Mouse (Mus musculus) neutrophil, adult 5-6 weeks (primary cell): ENCODE measurements at regions not wholly inside any gene's neighbourhood (a gene's known extent, or its start where the extent isn't known, plus 50 kb on each side); places are given as distances from the start of the nearest gene placed in this dataset.
A peak's percentile ranks its signal among the peaks of the same experiment; 100 is the strongest.

Experiments
- ATAC-seq: fragments of 151-379, 151-347 bp; 2 replicates; pipeline ENCODE4 v1.8.0; 2017; ENCODE audit warnings: mild to moderate bottlenecking, moderate TSS enrichment; ENCODE audit not compliant: insufficient number of reproducible peaks, poor library complexity, low FRiP score, severe bottlenecking; ENCODE audit errors: extremely low read depth

DNA sequence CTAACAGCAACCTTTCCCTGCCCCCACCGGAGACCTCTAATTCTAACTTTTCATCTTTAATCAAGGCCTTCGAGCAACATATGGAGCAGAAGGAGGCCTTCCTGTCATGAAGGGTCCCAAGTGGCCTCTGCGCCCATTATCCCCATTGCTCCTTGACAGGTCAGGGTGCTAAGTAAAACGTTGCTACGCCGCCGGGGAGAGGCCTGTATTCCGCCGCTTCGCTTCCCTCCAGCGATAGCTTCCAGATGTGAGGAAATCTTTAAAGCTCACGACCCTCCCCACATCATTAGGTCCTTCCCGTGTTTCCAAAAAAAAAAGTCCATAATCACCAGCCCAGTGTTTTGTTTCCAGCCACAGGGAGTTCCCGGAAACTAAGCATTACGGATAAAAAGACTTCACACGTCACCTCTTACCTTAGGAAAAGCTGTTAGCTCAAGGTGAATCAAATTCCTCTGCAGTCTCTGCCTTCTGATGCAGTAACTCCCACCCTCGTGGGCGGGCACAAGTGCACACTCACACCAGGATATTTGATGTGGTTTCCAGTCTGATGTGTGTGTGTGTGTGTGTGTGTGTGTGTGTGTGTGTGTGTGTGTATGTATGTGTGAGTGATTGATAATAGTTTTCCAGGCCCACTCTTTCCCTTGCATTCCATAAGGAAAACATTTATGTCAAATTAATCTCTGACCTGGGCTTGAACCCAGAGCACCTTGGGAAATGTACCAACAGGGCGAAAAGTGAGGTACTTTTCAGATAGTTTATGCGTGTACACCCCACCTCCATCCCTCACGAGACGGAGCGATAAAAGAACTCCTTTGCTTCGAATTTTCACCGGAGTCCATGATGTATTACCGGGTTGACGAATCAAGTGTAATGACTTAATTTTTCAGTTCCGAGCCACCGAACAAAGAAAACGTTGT lies 107.5 kb downstream of the Gm45692 start:
- no peak for ATAC-seq

DNA sequence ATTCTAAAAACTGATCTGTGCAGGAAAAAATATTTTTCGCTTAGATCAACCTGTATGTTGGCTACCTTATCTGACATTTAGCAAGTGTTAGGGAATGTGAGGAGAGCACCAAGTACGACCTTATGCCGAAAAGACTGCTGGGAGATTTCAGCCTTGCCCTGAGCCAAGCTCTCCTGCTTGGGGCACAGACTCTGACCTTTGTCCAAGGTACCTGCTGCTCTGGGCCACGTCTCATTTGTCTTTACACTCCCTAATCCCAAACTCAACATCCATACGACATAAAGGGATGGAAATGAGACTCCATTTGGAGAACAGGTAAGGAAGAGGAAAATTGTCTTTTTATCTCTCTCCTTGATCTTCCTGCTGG lies 108.2 kb downstream of the Gm45692 start:
- no peak for ATAC-seq

DNA sequence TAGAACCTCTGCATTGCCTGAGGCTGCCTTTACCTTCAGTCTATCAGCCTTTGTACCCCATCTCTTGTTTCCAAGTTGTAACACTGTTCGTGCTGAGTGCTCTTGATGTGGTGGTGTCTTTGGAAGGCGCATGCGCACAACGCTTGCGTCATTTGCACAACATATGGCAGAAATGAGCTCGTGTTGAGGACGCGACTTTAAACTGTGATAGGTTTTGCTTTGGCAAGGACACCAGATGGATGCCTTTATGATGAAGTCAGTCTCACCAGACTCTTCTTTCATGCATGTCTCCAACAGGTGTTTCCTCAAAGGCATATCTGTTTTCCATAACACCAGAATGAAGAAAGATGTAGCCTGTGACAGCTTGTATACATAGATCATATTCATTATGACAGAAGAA lies 110.2 kb downstream of the Gm45692 start:
- ATAC-seq, result no peak

GRCm38 (mm10) chr8:26239075-26239474 lies 119.7 kb downstream of the Gm45692 start:
- no peak for ATAC-seq

- ATAC-seq, result 0 out of 2 replicates have a peak, but pooled peaks have one; percentile 23
Observed at GRCm38 (mm10) chr8:26239604-26240003, 120.3 kb downstream of the Gm45692 start.

DNA sequence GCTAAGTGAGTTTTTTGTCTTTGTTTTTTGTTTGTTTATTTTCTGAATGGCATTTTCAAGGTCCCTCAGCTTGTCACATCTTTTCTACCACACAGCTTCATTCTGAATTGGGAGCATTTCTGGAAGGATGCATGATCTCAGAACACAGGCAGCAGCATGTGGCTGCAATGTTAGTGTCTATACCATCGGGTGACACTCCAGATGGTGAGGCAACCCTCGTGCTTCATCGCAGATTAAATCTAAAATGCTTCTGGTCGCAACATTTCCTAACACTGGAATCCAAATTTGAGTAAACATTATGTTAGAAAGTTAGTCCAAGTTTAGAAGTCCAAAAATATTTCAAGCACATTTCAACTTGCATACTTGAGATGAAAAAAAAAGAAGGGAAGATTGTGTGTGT lies 124.4 kb downstream of the Gm45692 start:
- ATAC-seq, result no peak

DNA sequence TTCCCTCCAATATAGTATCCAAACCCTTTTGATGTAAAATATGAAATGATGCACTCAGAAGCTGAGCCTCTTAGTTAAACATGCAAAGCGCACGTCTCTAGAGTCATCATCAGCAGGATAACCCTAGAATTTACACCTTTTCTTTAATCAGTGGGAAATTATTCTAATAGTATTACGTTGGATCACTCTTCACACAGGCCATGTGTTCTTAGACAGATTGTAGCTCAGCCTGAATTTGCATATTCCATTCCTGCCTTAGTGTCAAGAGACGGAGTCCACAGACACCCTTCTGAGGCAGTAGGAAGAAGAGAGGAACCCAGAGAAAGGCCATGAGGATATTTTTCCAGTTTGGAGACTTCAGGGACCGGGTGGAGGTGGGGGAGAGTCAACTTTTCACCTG lies 125.0 kb downstream of the Gm45692 start:
- no peak for ATAC-seq

GRCm38 (mm10) chr8:26255191-26255669 lies 135.9 kb downstream of the Gm45692 start:
- no peak for ATAC-seq

DNA sequence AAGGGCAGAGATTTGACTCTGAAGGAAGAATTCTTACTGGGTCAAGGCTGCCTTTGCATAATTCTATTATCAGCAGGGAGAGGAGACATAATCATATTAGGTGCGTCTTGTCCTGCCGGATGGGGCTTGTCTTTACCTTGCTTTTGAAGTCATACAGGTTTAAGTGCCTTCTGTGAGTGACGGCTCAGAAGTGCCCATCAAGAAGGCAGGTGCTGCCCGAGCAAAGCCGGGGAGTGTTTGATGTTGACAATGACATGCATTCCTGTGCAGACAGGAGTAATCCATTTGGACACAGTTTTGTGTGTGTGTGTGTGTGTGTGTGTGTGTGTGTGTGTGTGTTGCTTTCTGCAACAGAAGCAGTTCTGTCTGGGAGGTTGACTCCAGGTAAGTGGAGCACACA lies 141.0 kb downstream of the Gm45692 start:
- ATAC-seq, result no peak

DNA sequence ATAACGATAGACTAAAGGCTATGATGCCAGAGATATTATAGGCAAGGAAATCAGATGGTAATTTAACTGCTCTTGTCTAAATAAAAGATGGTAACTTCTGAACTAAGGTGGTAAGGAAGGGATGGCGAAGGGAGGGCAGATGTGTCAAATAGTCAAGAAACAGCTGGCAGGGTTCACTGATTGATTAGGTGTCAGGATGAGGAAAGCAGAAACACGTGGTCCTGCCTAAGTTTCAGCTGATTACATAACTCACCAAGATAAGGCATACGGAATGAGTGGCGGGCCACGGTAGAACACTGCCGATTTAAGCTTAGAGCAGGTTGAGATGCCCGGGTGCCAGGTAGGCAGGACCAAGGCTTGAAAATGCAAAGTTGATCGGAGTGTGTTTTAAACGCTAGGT lies 143.2 kb downstream of the Gm45692 start:
- no peak for ATAC-seq

DNA sequence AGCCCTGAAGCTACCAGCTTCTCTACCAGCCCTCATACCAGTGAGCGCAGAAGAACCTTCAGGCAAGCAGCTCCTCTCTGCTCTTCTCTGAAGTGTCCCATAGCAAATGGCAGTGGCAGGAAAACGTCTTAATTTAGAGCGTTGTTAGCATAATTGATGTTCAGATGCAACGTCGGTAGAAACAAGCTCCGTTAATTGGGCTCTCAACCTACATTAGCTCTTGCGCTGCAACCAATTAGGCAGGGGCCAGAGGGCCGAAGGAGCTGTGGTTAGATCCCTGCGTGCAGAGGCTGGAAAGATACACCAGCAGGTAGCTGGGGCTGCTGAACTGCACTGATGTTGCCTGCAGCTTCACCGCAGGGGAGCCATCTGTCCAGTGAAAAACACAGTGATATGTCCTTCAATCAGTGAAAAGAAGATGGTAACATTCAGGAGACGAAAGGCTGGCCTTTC lies 145.6 kb downstream of the Gm45692 start:
- ATAC-seq, result no peak

DNA sequence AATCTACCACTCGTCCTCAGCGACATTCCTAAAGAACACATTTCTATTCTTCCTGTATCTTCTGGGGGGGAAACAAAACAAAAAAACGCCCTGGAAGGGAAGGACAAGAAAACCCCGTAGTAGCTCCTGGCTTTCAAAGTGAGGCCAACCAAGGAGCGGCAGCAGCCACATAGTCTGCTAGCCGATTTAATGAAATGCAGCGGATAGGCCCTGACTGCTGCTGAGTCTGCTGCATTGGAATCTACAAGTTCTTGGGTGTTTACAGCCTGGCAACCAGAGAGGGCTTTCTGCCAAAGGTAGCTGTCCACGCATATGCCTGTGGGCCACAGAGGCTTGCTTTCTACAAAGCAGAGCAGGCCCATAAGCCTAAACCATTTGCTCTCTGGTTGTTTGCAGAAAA lies 146.0 kb downstream of the Gm45692 start:
- ATAC-seq, result no peak

GRCm38 (mm10) chr8:26266384-26266783 lies 147.1 kb downstream of the Gm45692 start:
- no peak for ATAC-seq

DNA sequence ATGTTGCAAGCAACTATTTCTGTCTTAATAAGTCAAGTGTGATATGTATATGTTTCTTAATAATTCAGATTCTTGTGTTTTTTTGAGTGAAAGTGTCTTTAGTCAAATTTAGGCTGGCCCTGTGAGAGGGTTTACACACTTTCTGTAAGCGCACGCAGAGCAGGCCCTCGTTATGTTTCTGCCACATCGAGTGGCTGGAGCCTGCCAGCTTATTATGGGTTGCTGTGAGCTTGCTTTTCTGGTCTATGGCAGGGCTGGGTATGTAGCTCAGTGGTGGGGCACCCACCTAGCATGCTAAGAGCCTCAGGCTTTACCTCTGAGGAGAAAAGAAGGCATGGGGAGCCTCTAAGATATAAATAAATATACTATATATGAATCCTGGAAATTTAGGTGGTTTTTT lies 148.2 kb downstream of the Gm45692 start:
- no peak for ATAC-seq

DNA sequence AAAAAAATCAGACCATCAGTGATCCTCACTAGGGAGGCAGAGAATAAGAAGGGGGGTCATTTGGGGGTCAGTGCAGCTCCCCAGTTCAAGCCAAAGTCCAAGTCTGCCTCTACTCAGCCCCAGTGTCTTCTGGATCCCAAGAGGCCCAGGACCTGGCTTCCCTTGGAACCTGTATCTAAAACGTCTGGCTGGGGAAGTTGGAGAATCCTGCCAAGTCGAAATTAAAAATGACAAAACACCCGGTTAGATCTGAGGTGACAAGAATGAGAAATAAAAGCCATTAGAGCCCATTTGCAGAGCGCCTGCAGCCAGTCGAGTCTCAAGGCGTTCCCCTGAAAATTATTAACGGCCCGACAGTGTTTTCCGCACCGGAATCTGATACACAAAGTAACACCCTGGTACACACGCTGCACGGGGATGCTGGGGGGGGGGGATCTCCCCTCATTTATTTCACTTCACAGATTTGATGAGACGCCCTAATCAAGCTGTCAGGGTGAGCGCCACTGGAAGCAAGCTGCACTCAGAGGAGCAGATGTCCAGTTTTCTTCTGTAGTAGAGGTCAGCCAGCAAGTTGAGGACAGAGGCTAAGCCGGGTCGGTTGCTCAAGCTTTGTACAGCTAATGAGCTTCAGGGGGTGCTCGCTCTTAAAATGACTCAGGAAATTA lies 149.5 kb downstream of the Gm45692 start:
- no peak for ATAC-seq

DNA sequence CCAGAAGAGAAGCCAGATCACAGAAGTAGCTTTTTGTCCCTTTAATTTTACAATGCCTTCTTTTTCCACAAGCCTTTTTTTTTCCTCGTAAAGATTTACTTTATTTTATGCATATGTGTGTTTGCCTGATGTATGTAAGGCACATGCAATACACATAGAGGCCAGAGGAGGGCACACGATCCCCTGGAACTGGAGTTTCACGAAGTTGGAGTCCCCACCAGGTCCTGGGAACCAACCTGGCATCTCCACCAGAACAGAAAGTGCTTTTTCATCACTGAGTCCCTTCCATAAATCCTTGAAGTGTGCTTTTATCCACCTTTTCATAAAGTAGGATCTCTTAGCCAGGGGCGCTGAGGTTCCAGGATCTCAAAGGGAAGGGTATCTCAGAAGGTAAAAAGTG lies 152.8 kb downstream of the Gm45692 start:
- no peak for ATAC-seq

GRCm38 (mm10) chr8:26272675-26273414 lies 153.5 kb downstream of the Gm45692 start:
- no peak for ATAC-seq

DNA sequence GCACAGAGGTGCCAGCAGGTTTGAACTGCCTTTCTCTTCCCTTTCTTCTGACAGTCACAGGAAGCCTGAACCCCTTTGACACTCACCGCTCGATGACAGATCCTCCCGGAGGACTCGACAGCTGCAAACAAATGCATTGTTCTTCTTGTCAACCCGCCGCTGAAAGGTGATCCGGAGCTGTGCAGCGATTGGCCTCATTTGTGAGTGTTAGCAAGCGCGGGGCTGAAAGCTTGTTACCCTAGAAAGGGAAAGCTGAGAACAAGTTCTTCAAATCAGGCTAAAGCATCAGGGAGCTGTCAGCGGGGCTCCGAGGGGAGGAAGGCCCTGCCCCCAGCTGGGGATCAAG lies 154.1 kb downstream of the Gm45692 start:
- no peak for ATAC-seq

DNA sequence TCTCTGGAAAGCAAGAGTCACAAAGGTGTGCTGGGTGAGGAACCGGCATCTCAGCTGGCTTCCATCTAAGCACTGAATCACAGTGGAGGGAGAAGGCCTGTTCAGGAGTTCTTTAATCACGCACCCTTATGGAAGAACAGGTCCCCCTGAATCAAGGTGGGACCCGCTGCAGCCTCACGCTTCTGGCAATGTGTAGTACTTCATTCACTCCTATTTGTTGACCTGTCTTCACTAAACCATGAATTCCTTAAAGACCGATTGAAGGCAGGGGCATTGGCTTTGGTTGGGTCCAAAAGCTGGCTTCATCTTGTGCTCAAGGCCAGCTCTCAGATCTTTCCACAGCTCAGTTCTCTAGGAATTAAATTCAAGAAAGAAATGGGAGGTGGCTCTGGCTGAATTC lies 154.5 kb downstream of the Gm45692 start:
- ATAC-seq, result no peak

DNA sequence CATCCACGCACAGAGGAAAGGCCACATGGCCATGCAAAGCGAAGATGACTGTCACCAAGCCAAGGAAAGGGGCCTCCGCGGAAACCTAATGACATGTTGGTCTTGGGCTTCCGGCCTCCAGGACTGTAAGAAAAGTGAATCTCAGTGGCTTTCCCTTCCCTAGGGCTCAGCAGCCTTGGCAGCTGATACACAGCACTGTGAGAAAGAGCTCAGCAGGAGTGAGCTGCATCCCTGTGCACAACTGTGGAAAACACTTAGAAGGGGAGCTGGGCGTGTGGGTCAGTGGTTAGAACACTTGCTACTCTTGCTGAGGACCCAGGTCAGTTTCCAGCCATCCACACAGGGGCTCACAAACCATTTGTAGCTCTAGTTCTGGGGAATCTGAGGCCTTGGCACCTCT lies 155.1 kb downstream of the Gm45692 start:
- no peak for ATAC-seq
